Mouse (Mus musculus): ENCODE results near the gene Xrcc3. TPM values are rescaled to one million over a fixed set of nuclear protein-coding genes. Genes with fewer than 3 reads are reported as not detected.

Xrcc3 gene
- polyA plus RNA-seq, 1 experiment from 2014 or later: 6.9 TPM

- H3K27me3 ChIP-seq (ENCODE audit: control insufficient read depth, insufficient read depth, low read length): no peaks in the 10 kb centered on the region
- peak; percentile 30 for ATAC-seq (ENCODE audit: insufficient read depth, low FRiP score)
- peak overlapping the region; percentile 97 for H3K9ac ChIP-seq (ENCODE audit: low read length)
- peaks cover 29% of the 10 kb centered on the region for H3K4me1 ChIP-seq (ENCODE audit: control insufficient read depth, insufficient read depth, low read length)
- no peaks in the 10 kb centered on the region for H3K36me3 ChIP-seq (ENCODE audit: control insufficient read depth, insufficient read depth, low read length)
- H3K4me3 ChIP-seq (replicated peaks; ENCODE audit: low read length): peak overlapping the region; percentile 78
- WGBS: 1% methylated on average over 35 of the region's 35 CpGs
- H3K4me2 ChIP-seq (ENCODE audit: low read depth, low read length): peak overlapping the region; percentile 97
- H3K27ac ChIP-seq (ENCODE audit: low read length): peak overlapping the region; percentile 91
- no peaks in the 10 kb centered on the region for H3K9me3 ChIP-seq (replicated peaks; ENCODE audit: control insufficient read depth, low read length)
These were observed 54.3 kb downstream of the Xrcc3 start for GRCm38 (mm10) chr12:111759176-111760061.

- Histone ChIP-seq H3K4me1 (ENCODE audit: control insufficient read depth, insufficient read depth, low read length) (peaks cover 29% of the 10 kb centered on the region), H3K36me3 (ENCODE audit: control insufficient read depth, insufficient read depth, low read length) (no peaks in the 10 kb centered on the region), H3K9ac (ENCODE audit: low read length) (peak within 1 kb of the TSS; percentile 97), H3K27ac (ENCODE audit: low read length) (peak within 1 kb of the TSS; percentile 91), H3K27me3 (ENCODE audit: control insufficient read depth, insufficient read depth, low read length) (no peaks in the 10 kb centered on the region), H3K4me3 (replicated peaks; ENCODE audit: low read length) (peak within 1 kb of the TSS; percentile 78), H3K9me3 (replicated peaks; ENCODE audit: control insufficient read depth, low read length) (no peaks in the 10 kb centered on the region), H3K4me2 (ENCODE audit: low read depth, low read length) (peak within 1 kb of the TSS; percentile 97)
- WGBS: under 1% methylated on average over 75 of the region's 85 CpGs
- ATAC-seq (ENCODE audit: insufficient read depth, low FRiP score): peak; percentile 72
These were observed 55.1 kb downstream of the Xrcc3 start, which contains the start of gene Klc1 for GRCm38 (mm10) chr12:111758381-111759175. Gene Klc1 (plus strand): TSS chr12:111758849.

GRCm38 (mm10) chr12:111757561-111758325 lies 55.9 kb downstream of the Xrcc3 start:
- Histone ChIP-seq H3K9me3 (replicated peaks; ENCODE audit: control insufficient read depth, low read length) (no peaks in the 10 kb centered on the region), H3K9ac (ENCODE audit: low read length) (peak overlapping the region; percentile 97), H3K36me3 (ENCODE audit: control insufficient read depth, insufficient read depth, low read length) (no peaks in the 10 kb centered on the region), H3K4me3 (replicated peaks; ENCODE audit: low read length) (peak overlapping the region; percentile 78), H3K27me3 (ENCODE audit: control insufficient read depth, insufficient read depth, low read length) (no peaks in the 10 kb centered on the region), H3K4me1 (ENCODE audit: control insufficient read depth, insufficient read depth, low read length) (peaks cover 29% of the 10 kb centered on the region), H3K4me2 (ENCODE audit: low read depth, low read length) (peak overlapping the region; percentile 97), H3K27ac (ENCODE audit: low read length) (peak overlapping the region; percentile 91; the same call in 1 of the 2 replicates)
- WGBS: 46% methylated on average over 10 of the region's 10 CpGs
- ATAC-seq (ENCODE audit: insufficient read depth, low FRiP score): no peak

GRCm38 (mm10) chr12:111756698-111757082 lies 57.0 kb downstream of the Xrcc3 start:
- 48% methylated on average over 5 of the region's 5 CpGs for whole genome bisulfite sequencing
- no peak overlapping the region for H3K4me3 ChIP-seq (replicated peaks; ENCODE audit: low read length)
- H3K27ac ChIP-seq (ENCODE audit: low read length): no peak overlapping the region
- H3K36me3 ChIP-seq (ENCODE audit: control insufficient read depth, insufficient read depth, low read length): no peaks in the 10 kb centered on the region
- peaks cover 27% of the 10 kb centered on the region for H3K4me1 ChIP-seq (ENCODE audit: control insufficient read depth, insufficient read depth, low read length)
- no peaks in the 10 kb centered on the region for H3K27me3 ChIP-seq (ENCODE audit: control insufficient read depth, insufficient read depth, low read length)
- H3K4me2 ChIP-seq (ENCODE audit: low read depth, low read length): no peak overlapping the region
- H3K9me3 ChIP-seq (replicated peaks; ENCODE audit: control insufficient read depth, low read length): no peaks in the 10 kb centered on the region
- no peak overlapping the region for H3K9ac ChIP-seq (ENCODE audit: low read length)
- ATAC-seq (ENCODE audit: insufficient read depth, low FRiP score): no peak

- Histone ChIP-seq H3K27ac (ENCODE audit: low read length) (no peak overlapping the region), H3K4me2 (ENCODE audit: low read depth, low read length) (no peak overlapping the region), H3K4me3 (replicated peaks; ENCODE audit: low read length) (no peak overlapping the region), H3K9me3 (replicated peaks; ENCODE audit: control insufficient read depth, low read length) (no peaks in the 10 kb centered on the region), H3K36me3 (ENCODE audit: control insufficient read depth, insufficient read depth, low read length) (no peaks in the 10 kb centered on the region), H3K9ac (ENCODE audit: low read length) (no peak overlapping the region), H3K27me3 (ENCODE audit: control insufficient read depth, insufficient read depth, low read length) (no peaks in the 10 kb centered on the region), H3K4me1 (ENCODE audit: control insufficient read depth, insufficient read depth, low read length) (peaks cover 24% of the 10 kb centered on the region)
- 50% methylated on average over 4 of the region's 4 CpGs for WGBS
- ATAC-seq (ENCODE audit: insufficient read depth, low FRiP score): no peak
These were observed 57.5 kb downstream of the Xrcc3 start for GRCm38 (mm10) chr12:111756082-111756697.

- ATAC-seq (ENCODE audit: insufficient read depth, low FRiP score): no peak
- Histone ChIP-seq H3K36me3 (ENCODE audit: control insufficient read depth, insufficient read depth, low read length) (no peaks in the 10 kb centered on the region), H3K9me3 (replicated peaks; ENCODE audit: control insufficient read depth, low read length) (no peaks in the 10 kb centered on the region), H3K4me1 (ENCODE audit: control insufficient read depth, insufficient read depth, low read length) (peaks cover 16% of the 10 kb centered on the region), H3K9ac (ENCODE audit: low read length) (no peak overlapping the region), H3K4me3 (replicated peaks; ENCODE audit: low read length) (no peak overlapping the region), H3K4me2 (ENCODE audit: low read depth, low read length) (no peak overlapping the region), H3K27ac (ENCODE audit: low read length) (no peak overlapping the region), H3K27me3 (ENCODE audit: control insufficient read depth, insufficient read depth, low read length) (no peaks in the 10 kb centered on the region)
- WGBS: 56% methylated on average over 2 of the region's 2 CpGs
These were observed 58.4 kb downstream of the Xrcc3 start for GRCm38 (mm10) chr12:111755231-111755630.

- ATAC-seq (ENCODE audit: insufficient read depth, low FRiP score): no peak
These were observed 59.0 kb downstream of the Xrcc3 start for GRCm38 (mm10) chr12:111754710-111755109.

GRCm38 (mm10) chr12:111753347-111753746 lies 60.3 kb downstream of the Xrcc3 start:
- Histone ChIP-seq H3K27me3 (ENCODE audit: control insufficient read depth, insufficient read depth, low read length) (no peaks in the 10 kb centered on the region), H3K4me2 (ENCODE audit: low read depth, low read length) (no peak overlapping the region), H3K4me1 (ENCODE audit: control insufficient read depth, insufficient read depth, low read length) (peaks cover 9% of the 10 kb centered on the region), H3K9ac (ENCODE audit: low read length) (no peak overlapping the region), H3K9me3 (replicated peaks; ENCODE audit: control insufficient read depth, low read length) (no peaks in the 10 kb centered on the region), H3K4me3 (replicated peaks; ENCODE audit: low read length) (no peak overlapping the region), H3K27ac (ENCODE audit: low read length) (no peak overlapping the region), H3K36me3 (ENCODE audit: control insufficient read depth, insufficient read depth, low read length) (no peaks in the 10 kb centered on the region)
- WGBS: 46% methylated on average over 9 of the region's 9 CpGs
- no peak for ATAC-seq (ENCODE audit: insufficient read depth, low FRiP score)

More at GRCm38 (mm10) chr12:111754710-111755109, 59.0 kb downstream of the Xrcc3 start:
- H3K9ac ChIP-seq (ENCODE audit: low read length): no peak overlapping the region
- no peak overlapping the region for H3K4me3 ChIP-seq (replicated peaks; ENCODE audit: low read length)
- H3K4me2 ChIP-seq (ENCODE audit: low read depth, low read length): no peak overlapping the region
- H3K9me3 ChIP-seq (replicated peaks; ENCODE audit: control insufficient read depth, low read length): no peaks in the 10 kb centered on the region
- H3K27ac ChIP-seq (ENCODE audit: low read length): no peak overlapping the region
- H3K4me1 ChIP-seq (ENCODE audit: control insufficient read depth, insufficient read depth, low read length): peaks cover 11% of the 10 kb centered on the region
- H3K27me3 ChIP-seq (ENCODE audit: control insufficient read depth, insufficient read depth, low read length): no peaks in the 10 kb centered on the region
- no peaks in the 10 kb centered on the region for H3K36me3 ChIP-seq (ENCODE audit: control insufficient read depth, insufficient read depth, low read length)

Measured in stomach, embryonic 16.5 days (tissue).